Mouse (Mus musculus) G1E (cell line): ENCODE data around the gene Tbc1d5.

ENCODE experiments used
- CTCF ChIP-seq: IDR thresholded peaks from 2 replicates; pipeline ENCODE4 v1.5.1; 2012; ENCODE audit warnings: low read depth, low read length, inconsistent platforms, mixed read lengths
- GATA1 ChIP-seq: IDR thresholded peaks from 2 replicates; pipeline ENCODE4 v1.6.1; 2012; ENCODE audit warnings: borderline replicate concordance, low read length, inconsistent platforms, mixed read lengths
- POLR2AphosphoS5 ChIP-seq: IDR thresholded peaks from 2 replicates; pipeline ENCODE4 v1.6.1; 2012; ENCODE audit warnings: low read depth, low read length, inconsistent platforms; ENCODE audit not compliant: insufficient replicate concordance
- TAL1 ChIP-seq: conservative IDR thresholded peaks from 2 replicates; pipeline ENCODE4 v1.6.1; 2012; ENCODE audit warnings: low read depth, low read length, inconsistent platforms, mixed read lengths

- no peak for TF ChIP-seq POLR2AphosphoS5
- TF ChIP-seq CTCF = peak; percentile 51; the same call in 1 of the 2 replicates
- no peak for TF ChIP-seq TAL1
- TF ChIP-seq GATA1 = no peak
These were observed 383.6 kb downstream of the Tbc1d5 start for GRCm38 (mm10) chr17:50795445-50796095.
